Mouse (Mus musculus) cerebellum, adult 9-11 months (tissue): ENCODE measurements around the gene Dlx1.

Experiments used
- DNase-seq: peaks from one replicate; pipeline ENCODE4 v3.0.0; 2022

Gene Dlx1

GRCm38 (mm10) chr2:71528714-71529510, 999 bp downstream of the Dlx1 start:
- DNase-seq: no peak

GRCm38 (mm10) chr2:71529511-71530351, 1.8 kb downstream of the Dlx1 start:
- DNase-seq: no peak

GRCm38 (mm10) chr2:71530391-71531123, 2.6 kb downstream of the Dlx1 start:
- no peak for DNase-seq

GRCm38 (mm10) chr2:71531124-71531590, 3.2 kb downstream of the Dlx1 start:
- no peak for DNase-seq

- no peak for DNase-seq
Measured at GRCm38 (mm10) chr2:71531990-71532970, 4.4 kb downstream of the Dlx1 start.

- DNase-seq: no peak
Measured at GRCm38 (mm10) chr2:71533094-71533493, 5.2 kb downstream of the Dlx1 start.

GRCm38 (mm10) chr2:71534242-71535052, 6.5 kb downstream of the Dlx1 start:
- no peak for DNase-seq

- DNase-seq: no peak
Measured at GRCm38 (mm10) chr2:71540611-71541417, 12.9 kb downstream of the Dlx1 start.

GRCm38 (mm10) chr2:71541418-71542226, 13.7 kb downstream of the Dlx1 start:
- no peak for DNase-seq

GRCm38 (mm10) chr2:71542227-71542815, 14.4 kb downstream of the Dlx1 start:
- no peak for DNase-seq

- no peak for DNase-seq
Measured at GRCm38 (mm10) chr2:71542816-71543301, 14.9 kb downstream of the Dlx1 start.

GRCm38 (mm10) chr2:71543531-71543930, 15.6 kb downstream of the Dlx1 start:
- DNase-seq: no peak

- DNase-seq: no peak
Measured at GRCm38 (mm10) chr2:71543948-71544347, 16.0 kb downstream of the Dlx1 start.

- DNase-seq: no peak
Measured at GRCm38 (mm10) chr2:71544391-71545285, 16.7 kb downstream of the Dlx1 start.

- DNase-seq: no peak
Measured at GRCm38 (mm10) chr2:71545401-71545881, 17.5 kb downstream of the Dlx1 start.

GRCm38 (mm10) chr2:71545882-71546639, 18.1 kb downstream of the Dlx1 start:
- DNase-seq: no peak
